Mouse (Mus musculus): Measurements from ENCODE around the gene Gm3239. TPM values are rescaled to one million over a fixed set of nuclear protein-coding genes. Genes with fewer than 3 reads are reported as not detected.
"Not testable (repeated sequence)": the region's sequence is repeated elsewhere in the genome, so short reads cannot be mapped to it uniquely, and the experiment has no call there.

The Gm3239 gene
- 0.38 and 0.59 TPM in 2 replicates for polyA plus RNA-seq (2016; fragmentation: Nextera tagmentation; extraction: Ambion mirVana)

DNA sequence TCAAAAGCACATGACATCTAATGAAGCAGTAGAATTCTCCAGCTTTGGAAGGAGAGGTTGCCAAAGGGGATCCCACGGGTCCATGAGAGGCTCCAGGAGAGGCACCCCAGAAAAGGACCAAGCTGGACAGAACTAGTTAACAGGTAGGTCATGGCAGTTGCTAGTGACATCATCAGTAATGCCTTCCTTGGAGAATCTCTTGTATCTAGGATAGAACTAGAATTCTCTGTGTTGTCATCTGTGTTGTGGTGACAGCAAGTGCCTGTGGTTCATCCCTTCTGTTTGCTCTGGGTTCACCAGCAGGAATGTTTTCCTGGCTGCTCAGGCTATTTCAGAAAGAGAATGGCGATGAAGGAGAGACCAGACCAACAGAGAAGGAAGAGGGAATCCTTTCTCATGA lies at the start of gene Gm3239:
Gene Gm3239, plus strand, starts transcription at position 301 of the 400 bp plus-strand sequence.
- H3K4me1 ChIP-seq; DNase-seq (ENCODE audit: low spot score); H3K4me3 ChIP-seq; H3K9me3 ChIP-seq; H3K36me3 ChIP-seq; H3K27ac ChIP-seq; H3K27me3 ChIP-seq (ENCODE audit: insufficient read depth, poor library complexity, severe bottlenecking): not testable (repeated sequence)
- WGBS, result no CpG with 5 or more reads among the region's 2 CpGs

DNA sequence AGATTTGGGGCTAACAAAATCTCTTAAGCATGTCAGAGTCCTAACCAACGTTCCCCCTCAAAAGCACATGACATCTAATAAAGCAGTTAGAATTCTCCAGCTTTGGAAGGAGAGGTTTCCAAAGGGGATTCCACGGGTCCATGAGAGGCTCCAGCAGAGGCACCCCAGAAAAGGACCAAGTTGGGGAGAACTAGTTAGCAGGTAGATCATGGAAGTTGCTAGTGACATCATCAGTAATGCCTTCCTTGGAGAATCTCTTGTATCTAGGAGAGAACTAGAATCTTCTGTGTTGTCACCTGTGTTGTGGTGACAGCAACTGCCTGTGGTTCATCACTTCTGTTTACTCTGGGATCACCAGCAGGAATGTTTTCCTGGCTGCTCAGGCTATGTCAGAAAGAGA lies 31.9 kb upstream of the Gm3239 start, which contains the start of gene Gm8159:
Gene Gm8159, plus strand, starts transcription at position 301 of the 400 bp plus-strand sequence.
- not testable (repeated sequence) for H3K4me1 ChIP-seq; H3K27me3 ChIP-seq (ENCODE audit: insufficient read depth, poor library complexity, severe bottlenecking)

DNA sequence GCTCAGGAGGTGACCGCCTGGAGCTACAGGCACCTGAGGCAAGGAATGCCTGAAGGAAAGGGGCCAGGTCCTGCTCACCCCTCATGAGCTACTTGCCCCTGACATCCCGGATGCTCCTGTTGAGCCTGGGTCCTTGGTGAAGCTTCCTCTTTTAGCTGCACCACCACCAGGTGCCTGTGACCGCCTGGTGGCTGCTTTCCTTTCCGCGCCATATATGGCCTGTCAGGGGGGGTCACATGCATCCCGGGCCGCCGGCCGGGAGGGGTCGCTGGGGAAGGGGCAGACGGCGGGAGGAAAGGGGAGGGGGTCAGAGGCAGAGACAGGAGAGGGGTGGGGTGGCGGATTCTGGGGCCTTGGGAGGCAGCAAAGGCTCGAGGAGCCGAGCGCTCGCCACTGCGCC lies 14.7 kb upstream of the Gm3239 start:
- H3K36me3 ChIP-seq; DNase-seq (ENCODE audit: low spot score): not testable (repeated sequence)

More for the DNA sequence above, 31.9 kb upstream of the Gm3239 start, which contains the start of gene Gm8159:
- not testable (repeated sequence) for H3K27ac ChIP-seq; H3K9me3 ChIP-seq; H3K36me3 ChIP-seq; DNase-seq (ENCODE audit: low spot score); H3K4me3 ChIP-seq
- no CpG with 5 or more reads among the region's 2 CpGs for WGBS

DNA sequence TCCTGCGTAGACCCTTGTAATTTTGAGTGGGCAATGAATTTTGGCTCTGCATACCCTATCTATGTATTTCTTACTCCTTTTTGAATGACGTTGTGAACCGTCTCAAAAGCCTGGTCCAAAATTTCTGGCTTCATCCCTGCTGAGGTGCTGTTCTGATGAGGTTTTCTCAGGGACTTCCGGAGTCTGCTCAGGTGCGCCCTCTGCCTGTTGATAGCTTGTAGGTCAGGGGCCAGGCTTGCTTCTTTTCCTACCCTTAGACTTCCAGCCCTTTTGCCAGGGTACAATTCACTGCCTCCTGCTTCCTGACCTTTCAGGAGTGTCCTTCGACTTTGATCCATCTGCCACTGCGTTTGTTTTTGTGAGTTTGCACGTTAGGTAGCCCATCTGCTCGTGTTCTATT lies 13.7 kb upstream of the Gm3239 start:
- not testable (repeated sequence) for H3K27ac ChIP-seq; H3K36me3 ChIP-seq; H3K4me1 ChIP-seq; H3K9me3 ChIP-seq; H3K4me3 ChIP-seq; DNase-seq (ENCODE audit: low spot score); H3K27me3 ChIP-seq (ENCODE audit: insufficient read depth, poor library complexity, severe bottlenecking)
- WGBS, result under 1% methylated on average over 6 of the region's 9 CpGs

More for the DNA sequence above, 14.7 kb upstream of the Gm3239 start:
- not testable (repeated sequence) for H3K9me3 ChIP-seq; H3K27ac ChIP-seq; H3K27me3 ChIP-seq (ENCODE audit: insufficient read depth, poor library complexity, severe bottlenecking); H3K4me1 ChIP-seq
- 4% methylated on average over 16 of the region's 18 CpGs for WGBS
- H3K4me3 ChIP-seq, result peak overlapping the region; percentile 45

DNA sequence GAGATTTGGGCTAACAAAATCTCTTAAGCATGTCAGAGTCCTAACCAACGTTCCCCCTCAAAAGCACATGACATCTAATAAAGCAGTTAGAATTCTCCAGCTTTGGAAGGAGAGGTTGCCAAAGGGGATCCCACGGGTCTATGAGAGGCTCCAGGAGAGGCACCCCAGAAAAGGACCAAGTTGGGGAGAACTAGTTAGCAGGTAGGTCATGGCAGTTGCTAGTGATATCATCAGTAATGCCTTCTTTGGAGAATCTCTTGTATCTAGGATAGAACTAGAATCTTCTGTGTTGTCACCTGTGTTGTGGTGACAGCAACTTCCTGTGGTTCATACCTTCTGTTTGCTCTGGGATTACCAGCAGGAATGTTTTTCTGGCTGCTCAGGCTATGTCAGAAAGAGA lies 44.9 kb downstream of the Gm3239 start, which contains the start of gene Gm7876:
Gene Gm7876, plus strand, starts transcription at position 301 of the 400 bp plus-strand sequence.
- H3K36me3 ChIP-seq; H3K9me3 ChIP-seq; H3K4me1 ChIP-seq; H3K27me3 ChIP-seq (ENCODE audit: insufficient read depth, poor library complexity, severe bottlenecking); H3K27ac ChIP-seq; DNase-seq (ENCODE audit: low spot score); H3K4me3 ChIP-seq: not testable (repeated sequence)
- WGBS, result 77% methylated on average over 1 of the region's 2 CpGs

Other genes with a start within 250 kb of the Gm3239 start
- 0.39 and 0.48 TPM in 2 replicates for gene Gm3164, start 248.7 kb upstream of the Gm3239 start, polyA plus RNA-seq (2016; fragmentation: Nextera tagmentation; extraction: Ambion mirVana)
- gene Gm3173, start 233.2 kb upstream of the Gm3239 start, polyA plus RNA-seq (2016; fragmentation: Nextera tagmentation; extraction: Ambion mirVana), result not detected in 2 replicates
- not detected in 2 replicates for gene Gm3182, start 182.4 kb upstream of the Gm3239 start, polyA plus RNA-seq (2016; fragmentation: Nextera tagmentation; extraction: Ambion mirVana)
- gene Gm3047, start 108.8 kb upstream of the Gm3239 start, polyA plus RNA-seq (2016; fragmentation: Nextera tagmentation; extraction: Ambion mirVana), result not detected in 2 replicates
- gene Gm8159, start 31.8 kb upstream of the Gm3239 start, polyA plus RNA-seq (2016; fragmentation: Nextera tagmentation; extraction: Ambion mirVana), result 0.36 TPM in 1 of 2 replicates, not detected in the other
- gene Gm7876, start 45.0 kb downstream of the Gm3239 start, polyA plus RNA-seq (2016; fragmentation: Nextera tagmentation; extraction: Ambion mirVana), result not detected in 2 replicates
- gene Gm3252, start 62.6 kb downstream of the Gm3239 start, polyA plus RNA-seq (2016; fragmentation: Nextera tagmentation; extraction: Ambion mirVana), result 0.39 and 0.48 TPM in 2 replicates
- gene Gm9602, start 112.1 kb downstream of the Gm3239 start, polyA plus RNA-seq (2016; fragmentation: Nextera tagmentation; extraction: Ambion mirVana), result not detected in 2 replicates
- not detected in 2 replicates for gene Gm3269, start 173.9 kb downstream of the Gm3239 start, polyA plus RNA-seq (2016; fragmentation: Nextera tagmentation; extraction: Ambion mirVana)
- gene Gm3264, start 191.4 kb downstream of the Gm3239 start, polyA plus RNA-seq (2016; fragmentation: Nextera tagmentation; extraction: Ambion mirVana), result 2.4 and 2.5 TPM in 2 replicates
- 0.30 TPM in 1 of 2 replicates, not detected in the other for gene Gm3278, start 228.2 kb downstream of the Gm3239 start, polyA plus RNA-seq (2016; fragmentation: Nextera tagmentation; extraction: Ambion mirVana)